Mouse (Mus musculus) heart, embryonic 11.5 days (tissue): ENCODE data around the gene Ctla4. TPM values are rescaled to one million over a fixed set of nuclear protein-coding genes. Genes with fewer than 3 reads are reported as not detected.

Experiments
- ATAC-seq: fragments of 200-750 bp; cut with Nextera tagmentation; replicated peaks from 2 replicates; pipeline ENCODE4 v1.8.0; 2017; ENCODE audit warnings: moderate library complexity; ENCODE audit not compliant: insufficient number of reproducible peaks, low FRiP score, low TSS enrichment
- H3K27ac ChIP-seq: fragments of 300-500 bp; sonication (generic); 2 replicates; pipeline ENCODE4 v1.5.1; 2014; ENCODE audit warnings: mild to moderate bottlenecking, low read depth, low read length
- H3K27me3 ChIP-seq: fragments of 300-500 bp; sonication (generic); 2 replicates; pipeline ENCODE4 v1.6.1; 2014; ENCODE audit warnings: mild to moderate bottlenecking, low read length, mixed read lengths; ENCODE audit not compliant: control insufficient read depth, insufficient read depth
- H3K36me3 ChIP-seq: fragments of 300-500 bp; sonication (generic); 2 replicates; pipeline ENCODE4 v1.6.1; 2014; ENCODE audit warnings: mild to moderate bottlenecking, low read length, moderate library complexity, mixed read lengths; ENCODE audit not compliant: control insufficient read depth, insufficient read depth
- H3K4me1 ChIP-seq: fragments of 300-500 bp; sonication (generic); 2 replicates; pipeline ENCODE4 v1.6.1; 2014; ENCODE audit warnings: low read length; ENCODE audit not compliant: control insufficient read depth, insufficient read depth
- H3K4me2 ChIP-seq: fragments of 300-500 bp; sonication (generic); 2 replicates; pipeline ENCODE4 v1.6.1; 2014; ENCODE audit warnings: mild to moderate bottlenecking, moderate library complexity
- H3K4me3 ChIP-seq: fragments of 300-500 bp; sonication (generic); 2 replicates; pipeline ENCODE4 v1.5.1; 2014; ENCODE audit warnings: low read depth, low read length
- H3K9ac ChIP-seq: fragments of 300-500 bp; sonication (generic); 2 replicates; pipeline ENCODE4 v1.6.1; 2014; ENCODE audit warnings: mild to moderate bottlenecking, low read depth, low read length, moderate library complexity
- H3K9me3 ChIP-seq: fragments of 300-500 bp; sonication (generic); replicated peaks from 2 replicates; pipeline ENCODE4 v1.6.1; 2016; ENCODE audit warnings: low read length; ENCODE audit not compliant: control insufficient read depth
- WGBS: fragments of 180-500 bp; shearing (Covaris S2); extraction: QIAGEN DNeasy Blood & Tissue Kit; methylation state at CpG from one replicate; pipeline ENCODE4 v1.1.7; 2014; ENCODE audit not compliant: insufficient replicate concordance; 5-methylcytosine and 5-hydroxymethylcytosine counted together
- polyA plus RNA-seq: library from polyadenylated mRNA; unstranded; fragments of >200 nt; fragmentation: Nextera tagmentation; extraction: Ambion mirVana; gene quantifications from 2 replicates; pipeline ENCODE4 v1.2.1, GENCODE M21; 2014

The Ctla4 gene
- polyA plus RNA-seq, 1 experiment from 2014 or later, result 0.09 TPM

DNA sequence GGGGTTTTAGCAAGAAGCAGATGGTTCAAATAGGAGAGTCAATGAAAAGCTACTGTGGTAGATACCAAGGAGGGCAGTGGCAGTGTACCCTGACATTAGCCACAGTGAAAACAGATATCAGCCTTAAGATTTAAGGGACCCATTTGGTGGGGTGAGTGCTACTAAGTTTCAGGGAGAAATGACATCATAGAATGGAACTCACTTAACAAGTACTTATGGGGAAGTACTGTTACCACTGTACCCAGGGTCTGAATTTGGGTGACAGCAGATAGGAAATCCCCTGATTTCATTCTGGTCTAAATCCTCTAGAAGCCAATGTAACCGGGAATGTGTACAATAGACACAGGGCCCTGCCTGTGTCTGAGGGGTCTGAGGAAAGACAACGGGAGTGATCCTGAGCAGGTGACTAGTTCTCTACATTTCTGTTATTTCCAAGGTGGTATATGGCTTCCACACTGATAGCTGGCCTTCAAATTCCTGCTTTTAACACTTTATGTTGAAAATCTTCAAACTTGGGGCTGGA is 17.7 kb downstream of the Ctla4 start:
- WGBS, result 86% methylated on average over 2 of the region's 2 CpGs
- no peak overlapping the region for H3K27ac ChIP-seq
- ATAC-seq, result no peak
- H3K9me3 ChIP-seq, result no peaks in the 10 kb centered on the region
- H3K4me1 ChIP-seq, result no peaks in the 10 kb centered on the region
- no peaks in the 10 kb centered on the region for H3K36me3 ChIP-seq
- H3K9ac ChIP-seq, result no peak overlapping the region
- H3K27me3 ChIP-seq, result no peaks in the 10 kb centered on the region
- H3K4me3 ChIP-seq, result no peak overlapping the region
- H3K4me2 ChIP-seq, result no peak overlapping the region

DNA sequence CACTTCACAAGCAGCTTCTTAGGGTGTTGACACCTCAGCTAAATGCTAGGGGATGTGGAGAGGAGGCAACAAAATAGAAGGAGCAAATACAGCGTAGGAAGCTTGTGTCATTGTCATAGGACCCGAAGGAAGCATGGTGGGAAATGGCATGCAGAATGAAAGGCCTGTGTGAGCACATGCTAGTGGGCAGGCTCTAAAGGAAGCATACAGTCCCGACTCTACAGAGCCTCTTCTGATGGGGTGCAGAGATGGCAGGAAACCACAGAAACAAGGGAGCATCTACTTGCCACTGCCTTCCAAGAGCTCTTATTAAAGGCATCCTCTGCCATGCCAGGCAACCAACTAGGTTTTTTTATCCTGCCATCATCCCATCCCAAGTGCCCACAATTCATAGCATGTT is 20.7 kb downstream of the Ctla4 start:
- H3K4me1 ChIP-seq, result no peaks in the 10 kb centered on the region
- ATAC-seq, result no peak
- no peaks in the 10 kb centered on the region for H3K36me3 ChIP-seq
- no peak overlapping the region for H3K9ac ChIP-seq
- no peaks in the 10 kb centered on the region for H3K9me3 ChIP-seq
- no peak overlapping the region for H3K4me2 ChIP-seq
- H3K27ac ChIP-seq, result no peak overlapping the region
- H3K4me3 ChIP-seq, result no peak overlapping the region
- H3K27me3 ChIP-seq, result no peaks in the 10 kb centered on the region
- WGBS, result 81% methylated on average over 3 of the region's 3 CpGs

DNA sequence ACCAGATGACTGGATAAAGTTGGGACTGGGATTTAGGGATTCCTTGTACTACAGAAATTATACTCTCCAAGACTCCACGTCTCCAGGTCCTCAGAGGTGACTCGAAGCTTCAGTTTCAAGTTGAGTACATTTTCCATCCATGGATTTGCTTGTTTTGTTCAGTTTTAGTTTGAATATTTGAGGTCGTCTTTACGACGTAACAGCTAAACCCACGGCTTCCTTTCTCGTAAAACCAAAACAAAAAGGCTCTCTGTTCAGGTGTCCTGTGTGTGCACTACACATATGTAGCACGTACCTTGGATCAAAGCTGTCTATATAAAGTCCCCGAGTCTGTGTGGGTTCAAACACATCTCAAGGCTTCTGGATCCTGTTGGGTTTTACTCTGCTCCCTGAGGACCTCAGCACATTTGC is 22.0 kb downstream of the Ctla4 start:
- no peak overlapping the region for H3K4me3 ChIP-seq
- H3K4me1 ChIP-seq, result no peaks in the 10 kb centered on the region
- H3K36me3 ChIP-seq, result no peaks in the 10 kb centered on the region
- no peak overlapping the region for H3K9ac ChIP-seq
- H3K4me2 ChIP-seq, result no peak overlapping the region
- H3K9me3 ChIP-seq, result no peaks in the 10 kb centered on the region
- ATAC-seq, result no peak
- WGBS, result 84% methylated on average over 9 of the region's 9 CpGs
- no peaks in the 10 kb centered on the region for H3K27me3 ChIP-seq
- H3K27ac ChIP-seq, result no peak overlapping the region

DNA sequence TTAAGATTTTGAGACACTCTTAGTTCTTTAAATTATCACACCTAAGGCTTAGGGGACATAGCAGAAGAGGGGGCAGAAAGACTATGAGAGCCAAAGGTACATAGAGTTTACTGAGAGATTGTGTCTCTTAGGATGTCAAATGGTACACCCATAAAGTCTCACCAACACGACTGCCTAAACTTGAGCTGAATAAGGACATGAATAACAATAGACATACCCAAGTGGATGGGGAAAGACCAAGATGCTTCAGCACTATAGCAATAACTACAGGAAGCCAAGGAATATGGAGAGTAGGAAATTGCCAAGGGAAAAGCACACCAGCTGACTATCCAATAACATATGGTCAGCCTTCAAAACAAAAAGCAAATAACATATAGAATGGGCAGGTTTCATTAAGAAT is 22.9 kb downstream of the Ctla4 start:
- Histone ChIP-seq H3K36me3 (no peaks in the 10 kb centered on the region), H3K27me3 (no peaks in the 10 kb centered on the region), H3K4me3 (no peak overlapping the region), H3K27ac (no peak overlapping the region), H3K9ac (no peak overlapping the region), H3K4me2 (no peak overlapping the region), H3K9me3 (no peaks in the 10 kb centered on the region), H3K4me1 (no peaks in the 10 kb centered on the region)
- WGBS, result 62% methylated on average over 1 of the region's 1 CpGs
- ATAC-seq, result no peak

DNA sequence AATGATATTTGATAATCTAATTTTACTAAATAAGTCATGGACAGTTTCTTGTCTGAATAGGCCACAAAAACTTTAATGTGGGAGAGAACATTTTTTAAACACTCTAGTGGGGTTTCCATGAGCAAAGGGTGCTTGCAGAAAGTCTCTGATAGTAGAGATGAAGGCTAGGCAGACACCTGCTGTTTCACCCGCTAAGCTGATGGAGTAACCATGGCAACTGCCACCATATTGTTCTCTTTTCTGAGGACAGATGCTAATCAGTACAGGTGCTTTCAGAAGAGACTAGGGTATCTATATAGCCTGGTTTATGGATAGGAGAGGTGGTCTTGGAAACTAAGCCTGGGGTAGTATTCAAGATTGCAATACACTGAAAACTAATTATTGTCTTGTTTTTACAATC is 24.0 kb downstream of the Ctla4 start:
- Histone ChIP-seq H3K9ac (no peak overlapping the region), H3K27ac (no peak overlapping the region), H3K36me3 (no peaks in the 10 kb centered on the region), H3K9me3 (no peaks in the 10 kb centered on the region), H3K4me3 (no peak overlapping the region), H3K4me2 (no peak overlapping the region), H3K27me3 (no peaks in the 10 kb centered on the region), H3K4me1 (no peaks in the 10 kb centered on the region)
- 69% methylated on average over 1 of the region's 1 CpGs for WGBS
- ATAC-seq, result no peak

DNA sequence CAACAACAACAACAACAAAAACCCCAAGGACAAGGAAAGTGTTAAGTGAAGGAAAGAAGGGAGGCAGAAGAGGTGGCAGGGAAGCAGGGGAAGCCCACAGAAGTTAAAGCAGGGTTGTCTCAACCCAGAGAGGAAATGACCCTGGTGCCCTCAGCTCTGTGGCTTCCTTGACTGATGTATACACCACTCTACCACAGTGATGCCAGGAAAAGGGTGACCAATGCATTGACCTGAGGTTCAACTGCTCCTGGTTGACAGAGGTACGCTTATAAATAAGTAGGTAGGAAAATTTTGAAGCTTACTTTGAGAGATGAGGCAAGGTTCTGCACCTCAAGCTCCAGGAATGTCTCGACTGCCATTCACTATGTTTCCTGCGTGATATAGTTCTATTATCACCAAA is 24.8 kb downstream of the Ctla4 start:
- Histone ChIP-seq H3K9me3 (no peaks in the 10 kb centered on the region), H3K27ac (no peak overlapping the region), H3K4me3 (no peak overlapping the region), H3K4me2 (no peak overlapping the region), H3K27me3 (no peaks in the 10 kb centered on the region), H3K4me1 (no peaks in the 10 kb centered on the region), H3K9ac (no peak overlapping the region), H3K36me3 (no peaks in the 10 kb centered on the region)
- 67% methylated on average over 3 of the region's 3 CpGs for WGBS
- ATAC-seq, result no peak

DNA sequence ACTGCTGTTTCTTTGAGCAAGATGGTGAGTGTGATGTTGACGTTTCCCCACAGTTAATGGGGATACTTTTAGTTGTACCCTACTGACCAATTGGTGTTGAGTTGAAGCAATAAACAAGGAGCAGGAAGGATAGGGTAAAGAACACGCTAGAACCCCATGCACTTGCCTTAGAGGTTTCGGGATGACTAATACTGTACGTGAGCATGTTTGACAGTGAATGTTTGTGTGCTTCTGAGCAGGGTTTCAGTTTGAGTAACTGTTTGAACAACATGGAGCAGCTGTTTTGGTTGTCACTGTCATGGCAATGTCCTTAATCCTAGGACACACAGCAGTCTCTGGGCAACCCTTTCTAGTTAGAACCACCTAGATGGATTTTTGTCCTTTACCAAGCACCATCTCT is 26.5 kb downstream of the Ctla4 start:
- no peak overlapping the region for H3K4me3 ChIP-seq
- no peak overlapping the region for H3K9ac ChIP-seq
- no peak for ATAC-seq
- no peak overlapping the region for H3K4me2 ChIP-seq
- H3K36me3 ChIP-seq, result no peaks in the 10 kb centered on the region
- H3K4me1 ChIP-seq, result no peaks in the 10 kb centered on the region
- no peak overlapping the region for H3K27ac ChIP-seq
- no peaks in the 10 kb centered on the region for H3K27me3 ChIP-seq
- H3K9me3 ChIP-seq, result no peaks in the 10 kb centered on the region
- WGBS, result 84% methylated on average over 4 of the region's 4 CpGs

DNA sequence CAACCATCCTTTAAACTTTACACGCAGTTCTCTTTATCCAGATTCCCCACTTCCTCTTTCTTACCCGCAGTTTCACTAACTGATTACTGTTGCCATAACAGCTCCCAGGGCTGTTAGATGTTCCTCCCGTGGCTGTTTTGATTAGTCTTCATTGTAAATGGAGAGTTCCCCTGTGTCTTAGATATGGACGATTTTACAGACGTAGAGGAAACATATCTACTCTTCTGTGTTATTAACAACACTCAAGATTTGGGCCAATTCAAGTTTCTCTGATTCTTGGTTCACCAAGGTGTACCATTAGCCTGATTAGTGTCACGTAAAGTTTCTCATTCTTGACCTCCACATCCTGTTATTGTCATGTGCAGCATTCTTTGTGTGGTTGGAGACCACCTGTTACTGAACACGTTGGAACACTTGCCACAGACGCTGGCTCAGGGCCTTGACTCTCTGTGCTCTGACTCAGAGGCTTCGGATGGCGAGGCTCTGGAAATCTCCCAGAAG is 29.5 kb downstream of the Ctla4 start:
- 47% methylated on average over 10 of the region's 10 CpGs for WGBS
- H3K27ac ChIP-seq, result no peak overlapping the region
- H3K9me3 ChIP-seq, result no peaks in the 10 kb centered on the region

DNA sequence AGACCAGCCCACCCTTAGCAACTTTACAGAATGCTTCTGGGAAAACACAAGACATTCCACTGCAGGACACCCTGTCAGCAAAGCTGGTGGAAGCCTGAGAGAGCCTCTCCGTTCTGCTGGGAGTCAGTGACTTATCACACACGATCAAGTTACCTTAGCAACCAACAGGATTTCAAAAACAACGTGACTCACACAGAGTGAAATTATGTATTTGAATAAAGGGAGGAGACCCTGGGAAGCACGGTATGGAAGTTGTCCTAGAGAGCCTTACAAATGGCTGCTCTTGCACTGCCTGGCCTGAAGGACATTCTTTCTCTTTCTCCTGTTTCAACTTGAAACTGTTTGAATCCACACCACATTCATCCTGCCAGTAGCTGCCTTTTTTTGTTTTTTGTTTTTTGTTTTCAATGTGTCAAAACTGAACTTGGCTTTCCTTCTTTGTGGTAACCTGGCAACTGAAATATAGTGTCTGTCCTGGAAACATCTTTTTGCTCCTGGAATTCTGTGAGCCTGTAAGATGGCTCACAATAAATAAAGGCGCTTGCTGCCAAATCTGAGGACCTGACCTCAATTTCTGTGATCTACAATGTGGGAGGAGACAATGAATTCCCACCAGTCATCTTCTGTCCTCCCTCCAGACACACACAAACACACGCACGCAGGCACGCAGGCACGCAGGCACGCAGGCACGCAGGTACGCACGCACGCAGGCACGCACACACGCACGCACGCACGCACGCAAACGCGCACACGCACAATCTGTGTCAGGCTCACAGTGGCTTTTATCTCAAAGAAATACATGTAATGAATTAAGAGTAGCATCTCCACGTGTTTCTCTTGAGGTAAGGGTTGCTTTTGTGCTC is 33.9 kb downstream of the Ctla4 start:
- ATAC-seq, result no peak
- H3K9me3 ChIP-seq, result no peaks in the 10 kb centered on the region
- no peaks in the 10 kb centered on the region for H3K27me3 ChIP-seq
- H3K4me1 ChIP-seq, result no peaks in the 10 kb centered on the region
- H3K27ac ChIP-seq, result no peak overlapping the region; the same call in 1 of the 2 replicates
- H3K9ac ChIP-seq, result no peak overlapping the region
- no peak overlapping the region for H3K4me3 ChIP-seq
- H3K4me2 ChIP-seq, result no peak overlapping the region
- 79% methylated on average over 24 of the region's 24 CpGs for WGBS
- H3K36me3 ChIP-seq, result no peaks in the 10 kb centered on the region

More for the DNA sequence above, 29.5 kb downstream of the Ctla4 start:
- no peak overlapping the region for H3K4me2 ChIP-seq
- no peaks in the 10 kb centered on the region for H3K36me3 ChIP-seq
- no peak overlapping the region for H3K4me3 ChIP-seq
- ATAC-seq, result no peak
- H3K9ac ChIP-seq, result no peak overlapping the region
- no peaks in the 10 kb centered on the region for H3K4me1 ChIP-seq
- H3K27me3 ChIP-seq, result no peaks in the 10 kb centered on the region
